Mouse (Mus musculus) cerebellum, postnatal 36 days (tissue): ENCODE results near the gene Pold1.

ENCODE experiments used
- DNase-seq, 2 experiments: peaks; one replicate each; pipeline ENCODE4 v3.0.0; 2021 to 2022; ENCODE audit warnings: mixed read lengths in 2 of 2

Gene Pold1

GRCm38 (mm10) chr7:44581637-44582036 is 33.0 kb upstream of the Pold1 start:
- DNase-seq: no peak

- DNase-seq: no peak
Measured at GRCm38 (mm10) chr7:44576333-44576844, 27.7 kb upstream of the Pold1 start.

GRCm38 (mm10) chr7:44572956-44573484 is 24.4 kb upstream of the Pold1 start:
- no peak for DNase-seq

DNA sequence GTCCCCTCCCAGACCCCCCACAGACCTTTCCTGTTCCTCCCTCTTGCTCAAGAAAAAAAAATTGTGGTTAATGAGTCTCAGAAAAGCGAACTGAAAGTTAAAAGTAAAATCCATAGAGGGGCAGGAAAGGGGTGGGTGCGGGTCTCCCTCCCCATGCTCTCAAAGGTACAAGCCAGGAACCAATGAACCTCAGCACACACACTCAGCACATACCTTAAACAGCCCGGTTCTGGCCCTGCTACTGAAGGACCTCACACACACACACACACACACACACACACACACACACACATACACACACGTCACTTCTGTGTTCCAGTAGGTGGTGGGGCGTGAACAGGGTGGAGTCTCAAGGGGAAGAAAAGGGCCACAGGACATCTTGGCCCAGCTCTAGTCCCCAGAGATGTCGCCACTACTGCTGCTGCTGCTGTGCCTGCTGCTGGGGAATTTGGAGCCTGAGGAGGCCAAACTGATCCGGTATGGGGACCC is 23.6 kb upstream of the Pold1 start, which contains the start of gene Napsa:
TSS of gene Napsa (plus strand) at position 168 of the 489 bp plus-strand sequence.
- DNase-seq: no peak

DNA sequence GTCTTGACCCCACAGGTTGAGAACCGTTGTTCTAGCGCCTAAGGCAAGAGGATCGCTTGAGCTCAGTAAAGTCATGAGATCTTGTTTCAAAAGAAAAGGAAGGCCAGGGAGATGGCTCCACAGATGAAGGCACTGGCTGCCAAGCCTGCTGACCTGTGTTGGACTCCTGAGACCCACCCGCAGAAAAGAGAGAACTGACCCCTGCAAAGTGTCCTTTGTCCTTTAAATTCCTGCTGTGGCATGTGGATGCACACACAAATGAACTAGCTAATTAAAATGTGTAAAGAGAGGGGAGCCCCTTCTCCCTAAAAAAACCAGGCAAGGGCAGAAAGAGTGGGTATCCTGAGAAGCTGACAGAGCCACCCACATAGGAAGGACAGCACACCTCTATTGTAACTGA is 23.2 kb upstream of the Pold1 start:
- no peak for DNase-seq

DNA sequence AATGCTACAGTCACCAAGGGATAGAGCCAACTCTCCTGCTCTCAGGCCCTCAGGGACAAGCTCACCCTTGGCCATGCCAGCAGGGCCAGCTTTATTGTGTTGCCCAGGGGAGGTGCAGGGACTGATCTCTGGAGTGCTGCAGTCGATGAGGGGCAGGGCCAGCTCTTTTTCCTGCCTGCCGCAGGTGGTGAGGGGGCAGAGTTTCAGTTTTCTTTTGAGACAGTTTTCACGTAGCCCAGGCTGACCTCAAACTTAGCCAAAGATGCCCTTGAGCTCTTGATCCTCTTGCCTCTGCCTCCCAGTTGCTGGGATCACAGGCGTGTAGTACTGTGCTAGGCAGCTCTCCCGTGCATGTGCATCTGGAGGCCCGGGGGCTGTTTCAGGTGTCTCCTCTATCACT is 22.3 kb upstream of the Pold1 start:
- DNase-seq: no peak

DNA sequence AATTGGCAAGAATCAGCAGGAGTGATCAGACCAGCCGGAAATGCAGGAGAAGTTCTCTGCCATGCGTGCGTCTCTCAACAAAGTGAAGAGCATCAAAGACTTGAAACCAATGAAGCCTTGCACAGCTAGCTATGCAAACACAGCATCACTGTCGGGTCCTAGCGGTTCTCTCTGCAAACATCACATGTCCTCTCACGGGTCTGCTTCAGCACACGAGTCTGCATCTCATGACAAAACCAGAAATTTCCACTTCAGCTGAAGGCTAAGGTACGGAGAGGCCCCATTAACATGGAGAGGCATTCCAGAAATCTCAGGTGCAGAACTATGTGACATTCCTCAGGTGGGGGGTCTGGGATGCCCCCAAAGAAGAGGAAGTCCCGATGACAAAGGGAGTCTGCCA is 20.2 kb upstream of the Pold1 start:
- DNase-seq: no peak

DNA sequence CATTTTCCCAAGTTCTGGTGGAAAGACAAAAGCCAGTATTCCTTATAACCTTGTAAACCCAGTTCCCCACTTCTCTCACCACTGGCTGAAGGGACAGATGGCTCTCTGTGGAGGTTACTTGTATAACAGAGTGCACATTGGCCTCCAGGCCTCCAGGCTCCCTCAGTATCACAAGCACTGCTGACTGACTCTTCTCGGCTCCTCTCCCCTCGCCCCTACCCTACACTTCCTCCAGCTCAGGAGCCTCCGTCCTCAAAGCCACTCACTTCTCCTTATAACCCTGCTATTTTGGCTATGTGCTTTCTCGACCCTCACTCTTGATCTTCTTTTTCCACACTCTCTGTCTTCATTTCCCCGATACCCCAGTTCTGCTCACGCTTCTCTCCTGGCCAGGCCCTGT is 16.8 kb upstream of the Pold1 start:
- no peak for DNase-seq

- no peak for DNase-seq
Measured at GRCm38 (mm10) chr7:44564486-44564885, 15.8 kb upstream of the Pold1 start.

- no peak for DNase-seq
Measured at GRCm38 (mm10) chr7:44563284-44563683, 14.6 kb upstream of the Pold1 start.

- DNase-seq: peak; percentile 87 to 90
Measured at GRCm38 (mm10) chr7:44560435-44561400, 12.1 kb upstream of the Pold1 start.

GRCm38 (mm10) chr7:44557629-44558028 is 9.0 kb upstream of the Pold1 start:
- no peak for DNase-seq

- DNase-seq: peak; percentile 94
Measured at GRCm38 (mm10) chr7:44553826-44554225, 5.2 kb upstream of the Pold1 start, which contains the start of gene Nr1h2. TSS of gene Nr1h2 (minus strand) at chr7:44553951.

DNA sequence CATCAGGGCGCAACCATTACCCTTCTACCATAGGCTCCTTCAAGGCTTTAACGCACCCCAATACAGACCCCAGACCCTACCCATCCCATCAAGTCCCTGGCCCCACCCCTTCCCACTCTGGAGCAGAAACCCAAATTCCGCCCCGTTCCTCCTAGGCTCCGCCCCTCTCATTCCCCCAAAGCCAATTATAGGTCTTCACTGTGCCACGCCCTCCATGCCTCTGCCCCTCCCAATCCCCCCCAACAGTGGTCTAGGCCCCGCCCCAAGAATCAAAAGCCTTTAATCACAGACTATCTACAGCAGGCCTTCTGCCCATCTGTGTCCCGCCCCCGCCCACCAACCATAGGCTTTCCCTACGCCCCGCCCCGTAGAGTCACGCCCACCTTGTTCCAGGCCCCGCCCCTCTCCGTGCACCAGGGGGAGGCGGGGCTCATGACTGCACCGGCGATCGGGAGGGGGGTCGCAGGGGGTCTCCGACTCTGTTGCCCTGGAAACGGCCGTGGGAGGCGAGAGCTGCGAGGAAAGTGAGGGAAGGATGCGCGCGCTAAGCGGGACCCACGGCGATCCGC is 4.6 kb upstream of the Pold1 start:
- peak in 1 of 2 experiments; percentile 61 for DNase-seq

- no peak for DNase-seq
Measured at GRCm38 (mm10) chr7:44552141-44552908, 3.7 kb upstream of the Pold1 start.

DNA sequence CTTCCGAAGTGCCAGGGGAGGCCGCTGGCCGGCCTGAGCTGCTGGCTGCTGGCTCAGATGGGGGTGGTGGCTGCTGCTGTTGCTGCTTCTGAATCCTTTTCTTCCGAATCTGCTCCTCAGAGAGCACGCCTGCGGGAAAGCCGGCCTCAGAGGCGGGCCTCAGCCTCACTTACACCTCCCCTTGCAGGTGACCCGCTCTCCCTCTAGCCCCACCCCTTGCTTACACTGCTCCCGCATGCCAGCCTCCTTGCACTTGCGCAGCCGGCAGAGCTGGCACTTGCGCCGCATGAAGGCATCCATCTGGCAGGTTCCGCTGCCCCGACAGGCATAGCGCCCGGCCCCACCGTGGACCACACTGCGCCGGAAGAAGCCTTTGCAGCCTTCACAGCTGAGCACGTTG is 3.1 kb upstream of the Pold1 start:
- no peak for DNase-seq

DNA sequence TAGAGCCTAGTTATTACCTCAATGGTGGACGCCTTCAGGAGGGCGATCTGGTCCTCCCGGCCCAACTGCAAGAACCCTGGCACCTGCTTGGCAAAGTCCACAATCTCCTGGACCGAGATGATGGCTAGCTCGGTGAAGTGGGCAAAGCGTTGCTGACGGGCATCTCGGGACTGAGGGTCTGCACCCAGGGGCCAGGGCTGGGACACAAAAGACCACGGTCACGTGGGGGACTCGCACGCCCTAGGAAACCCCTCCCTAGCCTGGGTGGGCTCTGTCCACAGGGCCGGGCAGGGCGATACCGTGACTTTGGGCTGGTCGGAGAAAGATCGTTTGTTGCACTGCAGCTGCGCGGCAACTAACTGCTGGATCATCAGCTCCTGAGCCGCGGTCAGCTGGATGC is 2.7 kb upstream of the Pold1 start:
- DNase-seq: no peak

- no peak for DNase-seq
Measured at GRCm38 (mm10) chr7:44550409-44550678, 1.7 kb upstream of the Pold1 start.

GRCm38 (mm10) chr7:44549621-44550408 is 1.2 kb upstream of the Pold1 start:
- DNase-seq: no peak

- DNase-seq: no peak
Measured at GRCm38 (mm10) chr7:44547725-44548124, 924 bp downstream of the Pold1 start.

- DNase-seq: no peak
Measured at GRCm38 (mm10) chr7:44547041-44547440, 1.6 kb downstream of the Pold1 start.

GRCm38 (mm10) chr7:44546274-44546673 is 2.4 kb downstream of the Pold1 start:
- no peak for DNase-seq
